Mouse (Mus musculus) C2C12 (cell line): ENCODE data around the gene Ndst4.

Experiments
- CEBPB ChIP-seq: IDR thresholded peaks from one replicate; pipeline ENCODE4 v1.6.1; 2011; ENCODE audit warnings: low read depth, mild to moderate bottlenecking, control low read depth, moderate library complexity
- CTCF ChIP-seq: IDR thresholded peaks from one replicate; pipeline ENCODE4 v1.5.1; 2011; ENCODE audit not compliant: control insufficient read depth, insufficient read depth, insufficient read length
- FOSL1 ChIP-seq: IDR thresholded peaks from one replicate; pipeline ENCODE4 v1.8.0; 2011; ENCODE audit warnings: mild to moderate bottlenecking, low read length; ENCODE audit not compliant: poor library complexity, insufficient read depth, severe bottlenecking
- MYOG ChIP-seq: IDR thresholded peaks from one replicate; pipeline ENCODE4 v1.6.1; 2011; ENCODE audit not compliant: control insufficient read depth, insufficient read length; ENCODE audit errors: extremely low read depth
- USF1 ChIP-seq: IDR thresholded peaks from one replicate; pipeline ENCODE4 v1.6.1; 2011; ENCODE audit warnings: low read depth, mild to moderate bottlenecking, control low read depth, moderate library complexity

- TF ChIP-seq CTCF (no peak), FOSL1 (no peak), USF1 (no peak), MYOG (no peak), CEBPB (no peak)
Measured at GRCm38 (mm10) chr3:125403601-125404396, at the start of gene Ndst4.
